Mouse (Mus musculus): ENCODE data around the gene Eif3m. TPM values are rescaled to one million over a fixed set of nuclear protein-coding genes. Genes with fewer than 3 reads are reported as not detected.
"Not testable (repeated sequence)": the region's sequence is repeated elsewhere in the genome, so short reads cannot be mapped to it uniquely, and the experiment has no call there.

Gene Eif3m
- polyA plus RNA-seq, 1 experiment from 2014 or later: 126 TPM

DNA sequence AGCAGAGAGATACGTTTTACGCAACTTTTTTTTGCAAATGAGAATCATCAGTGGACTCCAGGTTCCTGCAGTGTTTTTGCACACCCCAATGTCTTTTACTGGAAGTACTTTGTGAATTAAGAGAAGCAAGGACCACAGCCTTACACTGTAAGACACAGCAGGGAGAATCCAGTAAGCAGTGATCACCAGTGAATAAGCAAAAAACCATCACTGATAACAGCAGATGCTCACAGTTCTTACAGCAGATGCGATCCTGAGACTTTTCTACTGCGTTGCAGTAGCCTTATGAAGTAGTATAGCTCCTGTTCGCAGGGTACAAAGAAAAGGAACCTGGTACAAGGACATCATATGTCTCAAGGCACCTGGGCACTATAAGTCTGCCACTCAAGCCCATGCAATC, 13.6 kb upstream of the Eif3m start:
- H3K36me3 ChIP-seq (replicated peaks; ENCODE audit: insufficient read depth, low read length): no peaks in the 10 kb centered on the region
- no peak overlapping the region for H3K4me2 ChIP-seq (ENCODE audit: low read depth, low read length)
- H3K9ac ChIP-seq (replicated peaks): no peak overlapping the region
- no peak overlapping the region for H3K27ac ChIP-seq (ENCODE audit: low read depth)
- H3K4me3 ChIP-seq (ENCODE audit: low read depth, low read length): no peak overlapping the region
- H3K4me1 ChIP-seq (ENCODE audit: insufficient read depth): no peaks in the 10 kb centered on the region
- H3K27me3 ChIP-seq (ENCODE audit: insufficient read depth, low read length): no peaks in the 10 kb centered on the region
- WGBS (ENCODE audit: insufficient replicate concordance): 78% methylated on average over 5 of the region's 5 CpGs
- ATAC-seq (no peak), DNase-seq (no peak)
- no peaks in the 10 kb centered on the region for H3K9me3 ChIP-seq (ENCODE audit: low read length)
- TF ChIP-seq CTCF (IDR thresholded peaks at IDR 0.05; ENCODE audit: low read depth) (no peak), EP300 (IDR thresholded peaks at IDR 0.05; ENCODE audit: low read depth) (no peak)

DNA sequence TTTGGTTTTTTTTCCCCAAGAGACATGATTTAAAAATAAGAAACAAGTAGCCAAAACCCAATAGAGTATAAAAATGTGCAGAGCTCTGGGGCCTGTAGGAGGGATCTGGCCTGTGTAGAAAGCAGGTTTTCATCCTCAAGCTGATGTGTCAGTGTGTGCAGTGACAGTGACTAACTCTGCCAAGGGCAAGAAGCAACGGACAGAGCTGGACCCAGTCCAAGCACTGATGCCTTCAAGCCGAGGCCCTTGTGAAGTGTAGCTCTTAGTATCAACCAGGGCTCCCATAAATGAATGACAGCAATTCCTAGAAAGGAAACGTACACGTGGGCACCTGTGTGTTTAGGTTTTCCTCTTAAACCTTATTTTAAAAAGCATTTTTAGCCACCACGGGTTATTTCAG, 11.9 kb upstream of the Eif3m start:
- H3K27ac ChIP-seq (ENCODE audit: low read depth): no peak overlapping the region
- H3K4me3 ChIP-seq (ENCODE audit: low read depth, low read length): no peak overlapping the region
- no peaks in the 10 kb centered on the region; the same call in 1 of the 2 replicates for H3K4me1 ChIP-seq (ENCODE audit: insufficient read depth)
- no peak overlapping the region for H3K4me2 ChIP-seq (ENCODE audit: low read depth, low read length)
- no peaks in the 10 kb centered on the region for H3K9me3 ChIP-seq (ENCODE audit: low read length)
- no peak for DNase-seq
- ATAC-seq: no peak
- TF ChIP-seq EP300 (IDR thresholded peaks at IDR 0.05; ENCODE audit: low read depth): no peak
- no peak for TF ChIP-seq CTCF (IDR thresholded peaks at IDR 0.05; ENCODE audit: low read depth)
- H3K36me3 ChIP-seq (replicated peaks; ENCODE audit: insufficient read depth, low read length): no peaks in the 10 kb centered on the region
- H3K27me3 ChIP-seq (ENCODE audit: insufficient read depth, low read length): no peaks in the 10 kb centered on the region
- 50% methylated on average over 5 of the region's 5 CpGs for WGBS (ENCODE audit: insufficient replicate concordance)
- H3K9ac ChIP-seq (replicated peaks): no peak overlapping the region

DNA sequence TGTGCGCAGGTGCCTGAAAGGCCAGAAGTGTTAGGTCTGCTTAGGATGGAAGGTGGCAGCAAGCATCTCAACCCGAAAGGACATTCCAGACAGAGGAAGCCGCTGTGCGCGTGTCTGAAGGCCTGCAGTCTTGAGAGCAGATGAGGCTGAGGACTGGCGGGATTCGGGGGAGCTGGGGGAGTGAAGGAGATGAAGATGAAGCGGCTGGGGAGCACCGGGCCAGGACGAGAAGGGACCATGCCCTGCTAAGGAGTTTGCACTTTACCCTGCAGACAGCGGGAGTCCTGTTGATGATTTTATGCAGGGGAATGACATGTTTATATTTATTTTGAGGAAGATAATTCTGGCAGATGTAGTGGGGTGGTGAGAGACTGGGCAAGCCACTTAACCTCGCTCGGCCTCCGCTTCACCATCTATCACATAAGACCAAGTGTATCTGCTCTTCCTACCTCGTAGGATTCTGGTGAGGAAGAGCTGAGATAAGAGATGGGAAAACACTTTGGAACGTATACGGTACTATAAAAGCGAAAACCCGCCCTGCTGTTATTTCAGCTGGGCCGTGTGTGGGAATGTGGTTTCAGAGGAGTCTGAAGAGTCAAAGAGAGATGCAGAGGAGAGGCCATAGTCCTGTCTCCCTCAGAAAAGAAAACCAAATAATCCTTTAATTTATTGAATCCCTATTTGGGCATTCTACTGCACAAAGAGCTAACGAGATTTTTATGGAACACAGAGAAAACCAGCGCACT, 10.2 kb upstream of the Eif3m start:
- Histone ChIP-seq H3K4me2 (ENCODE audit: low read depth, low read length) (no peak overlapping the region), H3K4me3 (ENCODE audit: low read depth, low read length) (no peak overlapping the region), H3K27me3 (ENCODE audit: insufficient read depth, low read length) (no peaks in the 10 kb centered on the region), H3K27ac (ENCODE audit: low read depth) (no peak overlapping the region), H3K9me3 (ENCODE audit: low read length) (no peaks in the 10 kb centered on the region), H3K9ac (replicated peaks) (no peak overlapping the region), H3K36me3 (replicated peaks; ENCODE audit: insufficient read depth, low read length) (no peaks in the 10 kb centered on the region), H3K4me1 (ENCODE audit: insufficient read depth) (no peaks in the 10 kb centered on the region; the same call in 1 of the 2 replicates)
- no peak for ATAC-seq
- TF ChIP-seq EP300 (IDR thresholded peaks at IDR 0.05; ENCODE audit: low read depth) (no peak), CTCF (IDR thresholded peaks at IDR 0.05; ENCODE audit: low read depth) (no peak)
- no peak for DNase-seq
- WGBS (ENCODE audit: insufficient replicate concordance): 76% methylated on average over 22 of the region's 22 CpGs

DNA sequence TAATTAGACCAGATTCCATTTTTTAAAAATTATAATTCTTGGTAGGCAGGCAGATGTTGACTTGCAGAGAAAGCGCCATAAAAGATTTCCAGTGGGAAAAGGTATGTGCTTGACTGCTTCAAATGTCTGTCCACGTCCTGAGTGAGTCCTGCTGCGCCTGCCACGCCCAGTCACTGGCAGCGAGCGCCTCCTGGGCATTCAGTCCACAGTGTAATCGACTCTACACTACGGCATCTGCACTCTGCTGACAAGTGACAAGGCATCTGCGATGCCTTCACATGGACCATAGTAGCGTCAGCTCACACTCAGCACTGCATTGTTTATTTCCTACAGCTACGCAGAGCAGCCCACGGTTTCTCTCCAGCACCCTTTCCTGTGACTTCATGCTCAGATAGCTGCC, 8.7 kb upstream of the Eif3m start:
- not testable (repeated sequence) for DNase-seq; H3K4me1 ChIP-seq (ENCODE audit: insufficient read depth); H3K9me3 ChIP-seq (ENCODE audit: low read length); H3K27me3 ChIP-seq (ENCODE audit: insufficient read depth, low read length); H3K4me3 ChIP-seq (ENCODE audit: low read depth, low read length); H3K9ac ChIP-seq (replicated peaks); H3K4me2 ChIP-seq (ENCODE audit: low read depth, low read length); H3K36me3 ChIP-seq (replicated peaks; ENCODE audit: insufficient read depth, low read length); H3K27ac ChIP-seq (ENCODE audit: low read depth)
- WGBS (ENCODE audit: insufficient replicate concordance): 73% methylated on average over 11 of the region's 12 CpGs
- ATAC-seq: 0 out of 2 replicates have a peak, but pooled peaks have one; percentile 21

DNA sequence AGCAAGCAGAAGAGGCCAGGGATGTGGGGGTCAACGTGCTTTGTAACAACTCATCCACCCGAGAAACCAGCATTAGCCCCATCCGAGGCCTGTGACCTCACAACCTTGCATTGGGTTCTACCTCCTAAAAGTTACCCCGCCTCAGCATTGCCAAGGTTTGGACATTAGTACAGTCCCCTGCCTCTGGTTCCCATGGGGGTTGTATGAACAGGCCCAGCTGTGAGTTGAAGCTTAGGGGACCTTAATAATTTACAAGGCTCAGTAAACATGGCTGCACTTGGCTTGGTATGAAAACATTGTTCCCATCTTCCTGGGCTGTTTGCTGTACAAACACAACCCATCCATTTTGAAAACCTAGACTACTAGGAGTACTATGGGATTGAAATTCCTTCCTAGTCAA, 6.9 kb upstream of the Eif3m start:
- no peaks in the 10 kb centered on the region for H3K27me3 ChIP-seq (ENCODE audit: insufficient read depth, low read length)
- H3K4me3 ChIP-seq (ENCODE audit: low read depth, low read length): no peak overlapping the region
- no peak overlapping the region for H3K4me2 ChIP-seq (ENCODE audit: low read depth, low read length)
- no peak for ATAC-seq
- H3K9ac ChIP-seq (replicated peaks): no peak overlapping the region
- H3K4me1 ChIP-seq (ENCODE audit: insufficient read depth): peaks cover 2% of the 10 kb centered on the region; the same call in 1 of the 2 replicates
- DNase-seq: no peak
- H3K9me3 ChIP-seq (ENCODE audit: low read length): no peaks in the 10 kb centered on the region
- TF ChIP-seq CTCF (IDR thresholded peaks at IDR 0.05; ENCODE audit: low read depth) (no peak), EP300 (IDR thresholded peaks at IDR 0.05; ENCODE audit: low read depth) (no peak)
- no peaks in the 10 kb centered on the region for H3K36me3 ChIP-seq (replicated peaks; ENCODE audit: insufficient read depth, low read length)
- WGBS (ENCODE audit: insufficient replicate concordance): 66% methylated on average over 4 of the region's 4 CpGs
- H3K27ac ChIP-seq (ENCODE audit: low read depth): no peak overlapping the region

DNA sequence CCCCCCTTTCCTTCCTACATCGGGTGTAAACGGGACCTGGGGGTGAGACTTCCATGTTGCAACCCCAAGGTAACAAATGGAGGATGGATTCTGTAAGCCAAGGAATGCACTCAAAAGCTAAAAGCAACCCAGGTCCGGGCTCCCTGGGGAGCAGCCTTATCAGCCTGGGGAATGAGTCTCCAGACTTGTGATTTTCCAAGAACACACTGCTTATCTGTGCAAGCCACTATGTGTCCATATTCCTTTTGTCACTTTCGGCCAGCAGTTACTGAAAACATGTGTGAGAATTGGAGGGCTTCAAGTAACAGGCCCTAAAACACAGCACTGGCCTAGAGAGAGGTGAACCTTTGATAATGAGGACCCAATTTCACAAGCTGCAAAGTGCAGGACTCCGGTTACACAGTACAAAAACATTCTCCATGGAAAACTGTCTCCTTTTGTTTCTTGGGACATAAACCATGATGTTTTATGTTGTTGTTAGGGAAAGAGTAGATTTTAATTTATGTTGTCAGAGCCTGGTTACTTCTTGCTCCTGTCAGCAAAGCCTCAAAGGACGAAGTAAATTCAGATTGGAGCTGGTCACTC, 6.2 kb upstream of the Eif3m start:
- 67% methylated on average over 6 of the region's 6 CpGs for WGBS (ENCODE audit: insufficient replicate concordance)
- ATAC-seq: peak; percentile 59

More for the DNA sequence above, 6.2 kb upstream of the Eif3m start:
- TF ChIP-seq CTCF (IDR thresholded peaks at IDR 0.05; ENCODE audit: low read depth) (no peak), EP300 (IDR thresholded peaks at IDR 0.05; ENCODE audit: low read depth) (peak; percentile 89)
- H3K27me3 ChIP-seq (ENCODE audit: insufficient read depth, low read length): no peaks in the 10 kb centered on the region
- H3K4me1 ChIP-seq (ENCODE audit: insufficient read depth): peaks cover 2% of the 10 kb centered on the region; the same call in 1 of the 2 replicates
- DNase-seq: no peak
- H3K9ac ChIP-seq (replicated peaks): no peak overlapping the region
- no peaks in the 10 kb centered on the region for H3K36me3 ChIP-seq (replicated peaks; ENCODE audit: insufficient read depth, low read length)
- H3K4me2 ChIP-seq (ENCODE audit: low read depth, low read length): no peak overlapping the region
- H3K27ac ChIP-seq (ENCODE audit: low read depth): no peak overlapping the region
- no peaks in the 10 kb centered on the region for H3K9me3 ChIP-seq (ENCODE audit: low read length)
- H3K4me3 ChIP-seq (ENCODE audit: low read depth, low read length): no peak overlapping the region
